Mouse (Mus musculus): ENCODE results near the gene Arhgap24.
A peak's percentile ranks its signal among the peaks of the same experiment; 100 is the strongest.

Arhgap24 gene

GRCm38 (mm10) chr5:102751661-102752307, 270.6 kb downstream of the Arhgap24 start:
- DNase-seq = no peak

DNA sequence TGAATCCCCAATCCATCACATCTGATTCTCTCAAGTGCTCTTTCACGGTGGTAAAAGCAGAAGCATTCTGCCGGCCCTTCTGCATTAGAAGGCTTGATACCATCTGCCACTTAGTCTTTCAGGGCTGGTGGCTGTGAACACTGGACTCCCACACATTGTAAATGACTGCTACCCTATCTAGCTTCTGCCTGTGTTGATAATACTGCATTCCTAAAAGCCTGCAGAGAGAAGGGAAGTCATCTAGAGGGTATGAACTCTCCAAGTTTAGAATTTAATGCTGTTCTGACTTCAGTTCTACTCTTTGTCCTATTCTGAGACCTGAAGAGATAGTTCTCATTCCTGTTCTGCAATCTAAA, 271.1 kb downstream of the Arhgap24 start:
- no peak for DNase-seq

- no peak for DNase-seq
These were observed 275.8 kb downstream of the Arhgap24 start for GRCm38 (mm10) chr5:102757040-102757439.

GRCm38 (mm10) chr5:102765694-102766093, 284.5 kb downstream of the Arhgap24 start:
- no peak for DNase-seq

GRCm38 (mm10) chr5:102766311-102767057, 285.3 kb downstream of the Arhgap24 start:
- DNase-seq = peak in 1 of 2 experiments; percentile 48

GRCm38 (mm10) chr5:102767058-102767444, 285.9 kb downstream of the Arhgap24 start:
- DNase-seq = no peak

DNA sequence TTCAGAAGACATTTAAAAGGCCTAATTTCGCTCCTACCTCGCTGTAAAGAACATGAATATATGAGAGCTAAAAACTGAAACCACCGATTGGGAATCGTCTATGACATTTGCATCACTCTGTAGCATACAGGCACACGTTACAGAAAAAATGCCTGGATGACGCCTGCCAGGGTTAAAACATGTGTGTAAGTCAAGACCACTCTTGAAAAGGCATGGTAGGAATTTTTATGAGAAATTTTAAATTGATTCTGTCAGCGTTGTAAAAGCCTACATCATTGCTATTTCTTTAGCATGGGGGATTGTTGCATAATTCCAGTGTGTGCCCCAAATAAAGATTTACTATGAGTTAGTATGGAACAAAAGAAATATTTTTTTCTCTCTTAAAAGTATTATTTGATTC, 286.6 kb downstream of the Arhgap24 start:
- no peak for DNase-seq

DNA sequence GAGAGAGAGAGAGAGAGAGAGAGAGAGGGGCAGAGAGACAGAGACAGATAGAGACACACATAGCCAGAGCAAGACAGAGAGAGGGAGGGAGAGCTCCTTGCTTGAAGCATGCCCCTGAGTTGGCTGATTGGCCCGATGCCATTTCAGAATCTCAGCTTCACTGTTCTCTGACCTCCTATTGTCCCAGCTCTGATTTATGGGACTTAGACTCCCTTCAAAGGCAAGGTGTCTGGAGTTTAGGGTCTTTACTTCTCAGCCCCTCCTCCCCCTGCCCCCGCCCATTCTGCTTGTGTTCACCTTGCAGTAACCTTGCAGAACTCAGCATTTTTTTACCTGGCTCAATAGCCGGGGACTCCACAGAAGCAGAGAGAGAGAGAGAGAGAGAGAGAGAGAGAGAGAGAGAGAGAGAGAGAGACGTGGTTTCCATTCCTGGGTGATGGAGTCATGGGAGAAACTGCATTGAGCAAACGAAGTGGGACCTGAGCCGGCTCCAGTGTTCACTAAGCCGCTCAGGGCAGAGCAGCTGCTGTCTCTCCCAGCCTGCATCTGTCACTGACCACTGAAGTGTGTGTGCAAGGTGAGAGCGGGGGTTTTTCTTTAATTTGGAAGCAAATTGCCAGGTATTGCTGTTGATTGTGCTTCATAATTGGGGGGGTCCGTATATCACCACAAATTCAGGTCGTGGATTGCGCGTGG, 287.3 kb downstream of the Arhgap24 start:
- DNase-seq = no peak

GRCm38 (mm10) chr5:102770611-102771010, 289.4 kb downstream of the Arhgap24 start:
- DNase-seq = peak in 1 of 2 experiments; percentile 57

GRCm38 (mm10) chr5:102774500-102774899, 293.3 kb downstream of the Arhgap24 start:
- DNase-seq = no peak

DNA sequence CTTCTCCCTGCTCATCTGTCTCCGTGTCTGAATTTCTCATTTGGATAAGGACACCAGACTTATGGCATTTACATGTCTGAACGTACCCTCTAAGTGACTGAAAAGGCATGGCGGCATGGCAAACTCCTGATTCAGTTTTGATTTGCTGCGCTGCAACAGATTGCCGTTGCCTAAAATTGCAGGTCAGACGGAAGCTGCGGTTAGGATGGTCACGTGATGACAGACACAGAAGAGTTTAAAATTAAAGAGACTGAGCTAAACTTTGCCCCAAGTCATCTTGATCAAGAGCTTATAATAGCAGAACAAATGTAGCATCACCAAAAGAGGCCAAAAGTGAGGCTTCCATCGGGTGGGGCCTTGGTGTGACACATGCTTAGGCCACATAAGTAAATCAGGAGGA, 296.1 kb downstream of the Arhgap24 start:
- DNase-seq = no peak

DNA sequence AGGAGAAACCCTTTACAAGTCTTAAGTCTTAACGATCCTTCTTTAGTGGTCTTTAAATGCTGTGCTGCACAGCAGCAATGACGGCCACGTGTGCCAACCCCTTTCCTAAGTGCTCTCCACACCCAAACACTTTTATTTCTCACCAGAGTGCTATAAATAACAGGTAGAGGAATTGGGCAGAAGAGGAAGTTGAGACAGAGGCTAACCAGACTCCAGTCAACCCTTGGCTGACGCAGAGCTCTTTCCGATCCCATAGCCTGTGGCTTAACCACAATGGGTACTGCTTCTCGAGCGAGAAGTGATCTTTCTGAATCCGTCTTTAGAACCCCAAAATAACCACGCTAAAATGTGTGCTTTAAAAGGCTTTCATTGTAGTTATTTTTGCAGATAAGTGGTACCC, 296.7 kb downstream of the Arhgap24 start:
- DNase-seq = no peak

- no peak for DNase-seq
These were observed 297.1 kb downstream of the Arhgap24 start for GRCm38 (mm10) chr5:102778253-102778652.

DNA sequence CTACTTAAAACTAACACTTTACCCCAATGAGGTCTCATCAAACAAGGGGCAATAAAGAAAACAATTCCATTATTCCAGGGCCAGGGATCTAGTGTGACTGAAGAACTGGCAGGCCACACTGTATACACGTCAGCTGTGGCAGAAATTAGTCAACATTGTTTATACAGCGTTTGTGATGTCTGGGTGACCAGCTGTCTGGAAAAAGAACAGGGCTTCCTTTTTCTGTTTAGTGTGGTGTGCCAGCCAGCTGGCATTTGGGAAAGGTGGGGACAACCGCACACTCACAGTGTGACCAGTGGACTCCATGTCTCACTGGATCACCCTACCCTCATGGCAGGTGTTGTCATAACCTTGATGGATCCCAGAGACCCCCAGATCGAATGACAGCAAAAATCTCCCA, 302.4 kb downstream of the Arhgap24 start:
- DNase-seq = peak; percentile 58 to 64

- no peak for DNase-seq
These were observed 304.9 kb downstream of the Arhgap24 start for GRCm38 (mm10) chr5:102786123-102786522.

DNA sequence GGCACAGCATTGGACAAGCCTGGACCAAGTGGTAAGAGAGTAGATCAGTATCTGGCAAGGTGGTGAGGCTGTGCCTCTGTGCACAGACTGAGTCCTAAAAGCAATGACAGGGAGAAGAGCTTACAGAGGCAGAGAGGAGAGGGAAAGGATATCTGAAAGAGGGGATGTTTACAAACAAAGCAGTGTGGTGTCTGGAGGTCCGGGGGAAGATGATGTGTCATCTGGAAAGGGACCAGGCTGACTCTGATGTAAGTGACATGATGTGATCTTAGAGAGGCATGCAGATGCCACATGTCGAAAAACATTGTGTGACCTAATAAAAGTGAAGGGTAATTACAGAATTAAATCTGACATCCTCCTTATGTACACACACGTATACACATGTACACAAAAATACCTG, 307.2 kb downstream of the Arhgap24 start:
- DNase-seq = peak; percentile 40 to 63

DNA sequence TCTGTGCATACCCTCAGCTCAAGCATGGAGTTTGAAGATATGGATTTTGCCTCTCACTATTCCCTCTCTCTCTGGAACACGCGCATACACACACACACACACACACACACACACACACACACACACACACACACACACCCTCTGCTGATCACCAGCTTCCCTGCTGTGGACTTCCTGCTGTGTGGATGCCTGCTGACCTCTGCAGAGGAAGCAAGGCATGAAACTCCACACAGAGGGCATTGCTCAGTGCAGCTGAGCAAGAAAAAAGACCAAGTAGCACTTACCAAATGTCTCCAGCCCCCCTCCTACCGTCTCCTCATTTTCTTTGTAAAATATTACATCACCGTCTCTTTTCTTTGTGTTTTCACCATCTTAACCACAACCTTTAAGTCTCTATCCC, 310.1 kb downstream of the Arhgap24 start:
- no peak for DNase-seq

- peak; percentile 30 to 34 for DNase-seq
These were observed 312.3 kb downstream of the Arhgap24 start for GRCm38 (mm10) chr5:102793536-102793935.

GRCm38 (mm10) chr5:102801469-102801868, 320.3 kb downstream of the Arhgap24 start:
- DNase-seq = no peak

DNA sequence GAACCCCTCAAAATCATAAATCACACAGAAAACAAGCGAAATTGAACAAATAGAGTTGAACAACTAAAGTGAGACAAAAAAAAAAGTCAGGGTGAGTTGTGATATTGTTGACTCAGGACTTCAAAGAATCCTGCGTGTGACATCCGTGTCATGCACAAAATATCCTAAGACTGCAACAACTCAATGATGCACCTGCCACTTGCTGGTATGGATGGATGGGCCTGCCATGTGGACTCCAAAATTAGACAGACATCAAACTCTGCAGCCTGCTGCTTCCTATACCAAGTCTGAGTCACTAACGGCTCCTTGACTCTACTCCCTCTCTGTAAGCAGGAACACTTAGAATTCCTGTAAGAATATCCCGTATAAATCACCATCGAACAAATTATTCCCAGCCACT, 321.6 kb downstream of the Arhgap24 start:
- no peak for DNase-seq

GRCm38 (mm10) chr5:102803675-102804074, 322.5 kb downstream of the Arhgap24 start:
- DNase-seq = peak in 1 of 2 experiments; percentile 23

DNA sequence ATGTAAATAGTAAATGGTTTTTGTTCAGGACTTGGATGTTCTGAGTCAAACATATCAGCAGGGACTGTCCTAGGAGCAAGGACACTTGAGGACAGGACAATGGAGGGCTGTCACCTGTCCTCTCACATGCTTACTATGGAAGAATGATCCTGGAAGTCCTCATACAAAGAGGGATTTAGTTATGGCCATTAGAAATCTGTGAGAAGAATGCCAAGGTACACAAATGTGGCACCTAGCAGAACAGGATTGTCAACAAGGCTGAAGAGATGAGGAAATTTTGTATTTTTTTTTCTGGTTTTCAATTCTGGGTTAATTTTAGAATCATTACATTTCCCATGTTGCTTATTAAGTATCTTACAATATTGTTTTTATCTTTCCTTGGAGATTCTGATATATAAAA, 326.3 kb downstream of the Arhgap24 start:
- no peak for DNase-seq

DNA sequence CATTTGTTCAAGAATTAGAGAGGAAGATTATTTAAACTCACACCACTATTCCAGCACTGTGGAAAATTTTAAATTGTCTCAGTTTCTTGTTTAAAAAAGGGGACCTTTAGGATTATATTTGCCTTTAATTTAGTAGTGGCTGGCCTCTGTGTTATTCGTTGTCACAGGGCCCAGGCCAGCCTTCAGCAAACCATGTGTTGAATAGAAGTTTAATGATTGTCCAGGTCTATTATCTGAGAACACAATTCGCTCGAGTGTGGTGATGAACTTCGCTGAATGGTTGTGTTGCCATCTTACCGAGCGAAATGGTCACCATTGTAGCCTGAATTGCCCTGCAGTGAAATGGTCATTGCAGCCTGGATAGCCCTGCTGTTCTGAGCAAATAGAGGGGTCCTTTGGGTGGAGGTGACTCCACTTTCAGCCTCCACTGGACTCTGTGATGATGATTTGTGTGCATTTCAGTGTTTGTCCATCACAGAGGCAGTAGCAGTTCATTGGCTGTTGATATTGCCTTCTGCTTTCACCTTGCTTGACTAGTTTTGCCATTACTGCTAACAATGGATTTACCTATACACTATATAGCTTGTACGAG, 329.3 kb downstream of the Arhgap24 start:
- DNase-seq = no peak

DNA sequence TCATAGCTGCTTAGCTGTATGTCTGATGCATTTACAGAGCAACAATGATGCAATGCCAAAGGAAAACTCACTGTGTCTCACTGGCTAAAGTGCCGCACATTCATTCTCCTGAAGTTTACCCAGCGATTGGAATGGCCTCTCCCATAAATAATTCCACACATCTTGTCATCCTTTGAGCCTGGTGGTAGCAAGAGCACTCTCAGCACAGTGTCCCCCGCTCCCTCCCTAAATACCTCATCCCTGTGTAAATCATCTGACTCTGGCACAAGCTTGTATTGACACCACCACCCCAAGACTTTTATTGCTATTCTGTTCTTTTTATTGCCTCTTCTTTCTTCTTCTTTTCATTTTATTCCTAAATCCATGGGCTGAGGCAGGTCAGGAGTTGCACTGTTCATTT, 332.1 kb downstream of the Arhgap24 start:
- no peak for DNase-seq
